Comparison of ENCODE assay signal across 7 mouse cellular contexts in genomic region chr7:16944808-16945315, GRCm38 (mm10). TPM values are rescaled to one million over a fixed set of nuclear protein-coding genes. Genes with fewer than 3 reads are reported as not detected.
DNase-seq lines count a peak whose midpoint lies in the region; ATAC-seq and TF ChIP-seq lines count a peak whose summit lies in the region.

No protein-coding gene starts in this region.

- TF ChIP-seq CTCF in lung, embryonic 14.5 days (IDR thresholded peaks at IDR 0.05; ENCODE audit: low read depth) = no peak
- TF ChIP-seq CTCF in hindbrain, postnatal 0 days (IDR thresholded peaks at IDR 0.05; ENCODE audit: low read depth) = no peak

- H3K9me3 ChIP-seq in lung, embryonic 14.5 days (ENCODE audit: low read depth, low read length) = no peaks in the 10 kb centered on the region
- H3K9me3 ChIP-seq in embryonic facial prominence, embryonic 14.5 days (ENCODE audit: control insufficient read depth, low read length) = no peaks in the 10 kb centered on the region
- no peaks in the 10 kb centered on the region for H3K9me3 ChIP-seq in hindbrain, postnatal 0 days (ENCODE audit: low read length)
- H3K9me3 ChIP-seq in neural tube, embryonic 13.5 days = no peaks in the 10 kb centered on the region

- H3K4me3 ChIP-seq in lung, embryonic 14.5 days (ENCODE audit: low read depth, low read length) = peak overlapping the region; percentile 56
- H3K4me3 ChIP-seq in embryonic facial prominence, embryonic 14.5 days (ENCODE audit: low read depth, low read length) = peak overlapping the region; percentile 55
- peak overlapping the region; percentile 64 for H3K4me3 ChIP-seq in hindbrain, postnatal 0 days (ENCODE audit: low read length)
- H3K4me3 ChIP-seq in neural tube, embryonic 13.5 days = peak overlapping the region; percentile 88

- ATAC-seq in lung, embryonic 14.5 days (ENCODE audit: insufficient read depth) = no peak; the same call in 1 of the 2 replicates
- ATAC-seq in embryonic facial prominence, embryonic 14.5 days (ENCODE audit: low read depth) = peak; percentile 8
- peak; percentile 20 for ATAC-seq in hindbrain, postnatal 0 days
- peak; percentile 4; the same call in 1 of the 2 replicates for ATAC-seq in neural tube, embryonic 13.5 days (ENCODE audit: low read depth)

- 2% methylated on average over 22 of the region's 22 CpGs for WGBS in lung, embryonic 14.5 days
- WGBS in embryonic facial prominence, embryonic 14.5 days = 1% methylated on average over 18 of the region's 22 CpGs
- WGBS in hindbrain, postnatal 0 days = 2% methylated on average over 22 of the region's 22 CpGs
- 2% methylated on average over 22 of the region's 22 CpGs for WGBS in neural tube, embryonic 13.5 days

- DNase-seq in lung, embryonic 14.5 days = no peak
- no peak for DNase-seq in lung, adult 18-20 months
- no peak for DNase-seq in embryonic facial prominence, embryonic 14.5 days (ENCODE audit: low spot score)
- DNase-seq in hindbrain, postnatal 0 days (ENCODE audit: low spot score) = peak; percentile 46
- no peak for DNase-seq in gastrocnemius, postnatal 25 days
- no peak for DNase-seq in adrenal gland, postnatal 4 days (ENCODE audit: low spot score in 2 of 2)

- H3K27me3 ChIP-seq in lung, embryonic 14.5 days (ENCODE audit: insufficient read depth, low read length) = peaks cover 34% of the 10 kb centered on the region
- H3K27me3 ChIP-seq in embryonic facial prominence, embryonic 14.5 days (replicated peaks; ENCODE audit: control insufficient read depth, insufficient read depth, low read length) = peaks cover 50% of the 10 kb centered on the region
- H3K27me3 ChIP-seq in hindbrain, postnatal 0 days (ENCODE audit: insufficient read depth, low read length) = no peaks in the 10 kb centered on the region
- H3K27me3 ChIP-seq in neural tube, embryonic 13.5 days = peaks cover 24% of the 10 kb centered on the region

- peak overlapping the region; percentile 58 for H3K9ac ChIP-seq in lung, embryonic 14.5 days
- peak overlapping the region; percentile 73 for H3K9ac ChIP-seq in embryonic facial prominence, embryonic 14.5 days (ENCODE audit: low read depth, low read length)
- peak overlapping the region; percentile 72 for H3K9ac ChIP-seq in hindbrain, postnatal 0 days (replicated peaks; ENCODE audit: low read length)
- peak overlapping the region; percentile 98 for H3K9ac ChIP-seq in neural tube, embryonic 13.5 days

- peaks cover 22% of the 10 kb centered on the region; the same call in 1 of the 2 replicates for H3K4me1 ChIP-seq in lung, embryonic 14.5 days (ENCODE audit: insufficient read depth)
- peaks cover 34% of the 10 kb centered on the region for H3K4me1 ChIP-seq in embryonic facial prominence, embryonic 14.5 days (ENCODE audit: control insufficient read depth, insufficient read depth, low read length)
- H3K4me1 ChIP-seq in hindbrain, postnatal 0 days (ENCODE audit: insufficient read depth, low read length) = peaks cover 41% of the 10 kb centered on the region
- H3K4me1 ChIP-seq in neural tube, embryonic 13.5 days (replicated peaks) = peaks cover 79% of the 10 kb centered on the region

- no peaks in the 10 kb centered on the region for H3K36me3 ChIP-seq in lung, embryonic 14.5 days (ENCODE audit: insufficient read depth)
- no peaks in the 10 kb centered on the region for H3K36me3 ChIP-seq in embryonic facial prominence, embryonic 14.5 days (ENCODE audit: control insufficient read depth, insufficient read depth, low read length)
- no peaks in the 10 kb centered on the region for H3K36me3 ChIP-seq in hindbrain, postnatal 0 days (ENCODE audit: insufficient read depth, low read length)
- 0 out of 2 replicates have a peak, but pooled peaks cover 9% of the 10 kb centered on the region for H3K36me3 ChIP-seq in neural tube, embryonic 13.5 days

- H3K4me2 ChIP-seq in lung, embryonic 14.5 days = peak overlapping the region; percentile 86
- peak overlapping the region; percentile 83 for H3K4me2 ChIP-seq in embryonic facial prominence, embryonic 14.5 days (ENCODE audit: low read depth, low read length)
- peak overlapping the region; percentile 96 for H3K4me2 ChIP-seq in hindbrain, postnatal 0 days (ENCODE audit: low read depth, low read length)
- peak overlapping the region; percentile 82 for H3K4me2 ChIP-seq in neural tube, embryonic 13.5 days

- H3K27ac ChIP-seq in lung, embryonic 14.5 days (ENCODE audit: low read depth) = no peak overlapping the region
- no peak overlapping the region; the same call in 1 of the 2 replicates for H3K27ac ChIP-seq in embryonic facial prominence, embryonic 14.5 days (replicated peaks; ENCODE audit: low read depth, low read length)
- H3K27ac ChIP-seq in hindbrain, postnatal 0 days = peak overlapping the region; percentile 91
- H3K27ac ChIP-seq in neural tube, embryonic 13.5 days (replicated peaks) = peak overlapping the region; percentile 96

RNA-seq across cellular contexts. Expression of gene Pnmal2, which starts 0.4 kb away (rescaled TPM):
- polyA plus RNA-seq in lung, embryonic 14.5 days (2014; fragmentation: Nextera tagmentation; extraction: Ambion mirVana) = 3.1 and 3.3 TPM in 2 replicates
- polyA plus RNA-seq in embryonic facial prominence, embryonic 14.5 days (2014; fragmentation: Nextera tagmentation; extraction: Ambion mirVana) = 20.9 and 21.9 TPM in 2 replicates
- 106 and 118 TPM in 2 replicates for total RNA-seq in hindbrain, postnatal 0 days (2014; rRNA removed)
- polyA plus RNA-seq in hindbrain, postnatal 0 days (2015; fragmentation: Nextera tagmentation; extraction: Ambion mirVana) = 138 and 139 TPM in 2 replicates
- polyA plus RNA-seq in neural tube, embryonic 13.5 days (2015; fragmentation: Nextera tagmentation; extraction: Ambion mirVana) = 76.2 and 82.4 TPM in 2 replicates
- total RNA-seq in gastrocnemius, postnatal 25 days (2021) = 1 to 10 TPM; 2.3 to 3.3 TPM
- 10 to 100 TPM; 40.7 to 42.6 TPM for total RNA-seq in adrenal gland, postnatal 4 days (2021)

RNA-seq across cellular contexts. Expression of gene Pnmal1, which starts 14.6 kb away (rescaled TPM):
- polyA plus RNA-seq in lung, embryonic 14.5 days (2014; fragmentation: Nextera tagmentation; extraction: Ambion mirVana) = 0.11 and 0.20 TPM in 2 replicates
- polyA plus RNA-seq in embryonic facial prominence, embryonic 14.5 days (2014; fragmentation: Nextera tagmentation; extraction: Ambion mirVana) = 2.1 and 2.3 TPM in 2 replicates
- total RNA-seq in hindbrain, postnatal 0 days (2014; rRNA removed) = 22.7 and 24.3 TPM in 2 replicates
- polyA plus RNA-seq in hindbrain, postnatal 0 days (2015; fragmentation: Nextera tagmentation; extraction: Ambion mirVana) = 40.9 and 41.2 TPM in 2 replicates
- polyA plus RNA-seq in neural tube, embryonic 13.5 days (2015; fragmentation: Nextera tagmentation; extraction: Ambion mirVana) = 37.6 and 39.7 TPM in 2 replicates
- not detected for total RNA-seq in gastrocnemius, postnatal 25 days (2021)
- total RNA-seq in adrenal gland, postnatal 4 days (2021) = 1 to 10 TPM; 7.3 to 7.8 TPM

RNA-seq across cellular contexts. Expression of gene Calm3, which starts 20.9 kb away (rescaled TPM):
- polyA plus RNA-seq in lung, embryonic 14.5 days (2014; fragmentation: Nextera tagmentation; extraction: Ambion mirVana) = 139 and 155 TPM in 2 replicates
- polyA plus RNA-seq in embryonic facial prominence, embryonic 14.5 days (2014; fragmentation: Nextera tagmentation; extraction: Ambion mirVana) = 164 and 189 TPM in 2 replicates
- 1,865 and 2,018 TPM in 2 replicates for total RNA-seq in hindbrain, postnatal 0 days (2014; rRNA removed)
- 435 and 441 TPM in 2 replicates for polyA plus RNA-seq in hindbrain, postnatal 0 days (2015; fragmentation: Nextera tagmentation; extraction: Ambion mirVana)
- polyA plus RNA-seq in neural tube, embryonic 13.5 days (2015; fragmentation: Nextera tagmentation; extraction: Ambion mirVana) = 275 and 297 TPM in 2 replicates
- total RNA-seq in gastrocnemius, postnatal 25 days (2021) = 100 to 1,000 TPM; 257 to 291 TPM
- total RNA-seq in adrenal gland, postnatal 4 days (2021) = 100 to 1,000 TPM; 330 to 344 TPM

RNA-seq across cellular contexts. Expression of gene Gm42372, which starts 38.0 kb away (rescaled TPM):
- polyA plus RNA-seq in lung, embryonic 14.5 days (2014; fragmentation: Nextera tagmentation; extraction: Ambion mirVana) = 0.09 and 0.20 TPM in 2 replicates
- polyA plus RNA-seq in embryonic facial prominence, embryonic 14.5 days (2014; fragmentation: Nextera tagmentation; extraction: Ambion mirVana) = 0.24 and 0.38 TPM in 2 replicates
- total RNA-seq in hindbrain, postnatal 0 days (2014; rRNA removed) = 36.9 and 41.7 TPM in 2 replicates
- 8.2 and 8.9 TPM in 2 replicates for polyA plus RNA-seq in hindbrain, postnatal 0 days (2015; fragmentation: Nextera tagmentation; extraction: Ambion mirVana)
- 3.3 and 3.5 TPM in 2 replicates for polyA plus RNA-seq in neural tube, embryonic 13.5 days (2015; fragmentation: Nextera tagmentation; extraction: Ambion mirVana)
- total RNA-seq in gastrocnemius, postnatal 25 days (2021) = not detected
- total RNA-seq in adrenal gland, postnatal 4 days (2021) = 1 to 10 TPM; 2.2 TPM

RNA-seq across cellular contexts. Expression of gene Ptgir, which starts 38.6 kb away (rescaled TPM):
- 1.3 and 1.6 TPM in 2 replicates for polyA plus RNA-seq in lung, embryonic 14.5 days (2014; fragmentation: Nextera tagmentation; extraction: Ambion mirVana)
- polyA plus RNA-seq in embryonic facial prominence, embryonic 14.5 days (2014; fragmentation: Nextera tagmentation; extraction: Ambion mirVana) = 1.8 and 1.9 TPM in 2 replicates
- 0.18 and 0.21 TPM in 2 replicates for total RNA-seq in hindbrain, postnatal 0 days (2014; rRNA removed)
- polyA plus RNA-seq in hindbrain, postnatal 0 days (2015; fragmentation: Nextera tagmentation; extraction: Ambion mirVana) = 0.05 TPM in 2 replicates
- 3.1 and 3.6 TPM in 2 replicates for polyA plus RNA-seq in neural tube, embryonic 13.5 days (2015; fragmentation: Nextera tagmentation; extraction: Ambion mirVana)
- total RNA-seq in gastrocnemius, postnatal 25 days (2021) = 1 to 10 TPM in 1 of 2 experiments, under 1 TPM in 1; 0.97 to 1.3 TPM
- total RNA-seq in adrenal gland, postnatal 4 days (2021) = 1 to 10 TPM; 1.7 to 2.0 TPM

Comparison
In these comparisons a context has a peak if more than half of its experiments do, and no peak if none do; other contexts are left out.
1. H3K27ac ChIP-seq: peak in hindbrain, postnatal 0 days (single experiment) and neural tube, embryonic 13.5 days (single experiment); none in lung, embryonic 14.5 days (single experiment) and embryonic facial prominence, embryonic 14.5 days (single experiment).
2. RNA of gene Pnmal1, which starts 14.6 kb away (polyA plus RNA-seq): 40.9 to 41.2 TPM in hindbrain, postnatal 0 days and 37.6 to 39.7 TPM in neural tube, embryonic 13.5 days; 2.1 to 2.3 TPM in embryonic facial prominence, embryonic 14.5 days and 0.11 to 0.20 TPM in lung, embryonic 14.5 days; every median in the first group is over 10 times any median in the second.
3. Peak in every context shown above with its lines, with median percentiles within 50 percentile points of each other: H3K4me2 ChIP-seq, H3K4me3 ChIP-seq and H3K9ac ChIP-seq.